Mouse (Mus musculus) megakaryocyte-erythroid progenitor cell, adult 5-6 weeks (primary cell): ENCODE measurements around the gene Scrn2. TPM values are rescaled to one million over a fixed set of nuclear protein-coding genes. Genes with fewer than 3 reads are reported as not detected.
A peak's percentile ranks its signal among the peaks of the same experiment; 100 is the strongest.

Experiments
- ATAC-seq: replicated peaks from 2 replicates; pipeline ENCODE4 v1.8.0; 2016; ENCODE audit warnings: mild to moderate bottlenecking, inconsistent platforms; ENCODE audit not compliant: severe bottlenecking, poor library complexity, low FRiP score, low TSS enrichment
- total RNA-seq, 2 experiments: library from RNA; stranded (forward) in 1 of 2; stranded (reverse) in 1 of 2; fragments of 200-1000, 215-1000 nt in 1 of 2; fragments of >200 nt in 1 of 2; fragmentation: Nextera tagmentation in 1 of 2; gene quantifications; 2 replicates each; pipeline ENCODE4 v1.2.3; 2014 to 2017

Scrn2 gene
- 12.4 and 17.7 TPM in 2 replicates for total RNA-seq (2014; fragmentation: Nextera tagmentation)
- total RNA-seq (2017) = 26.1 and 32.6 TPM in 2 replicates

DNA sequence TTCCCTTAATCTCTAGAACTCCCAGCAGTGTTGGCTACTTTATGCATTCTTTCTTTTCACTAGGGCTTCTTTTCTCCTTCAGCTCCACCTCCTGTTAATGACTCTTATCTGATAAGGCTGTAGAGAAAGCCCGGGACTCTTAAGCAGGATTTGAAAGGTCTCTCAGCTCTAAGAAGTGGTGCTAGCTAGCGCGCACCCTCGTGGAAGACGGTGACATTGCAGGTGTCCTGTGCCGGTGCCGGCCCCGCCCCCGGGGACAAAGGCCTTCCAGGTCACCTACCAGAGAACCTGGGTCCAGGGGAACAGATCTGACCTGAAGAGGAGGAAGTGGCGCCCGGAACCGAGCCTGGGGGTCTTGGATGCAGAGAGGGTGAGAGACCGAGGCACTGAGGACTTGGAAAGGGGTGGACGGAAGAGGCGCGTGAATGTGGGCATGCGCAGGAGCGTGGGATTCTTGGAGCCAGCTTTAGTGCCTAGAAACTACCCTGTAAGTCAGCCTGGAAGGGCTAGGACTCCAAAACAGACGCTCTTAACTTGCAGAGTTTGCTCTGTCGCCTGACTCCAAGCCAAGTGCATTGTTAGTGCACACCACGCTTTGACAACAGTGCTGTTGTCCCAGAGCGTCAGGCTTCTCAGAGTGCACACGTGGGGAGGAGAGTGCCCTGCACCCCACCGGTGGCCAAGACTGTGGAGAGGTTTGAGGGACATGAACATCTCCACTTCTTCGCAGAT lies at the start of gene Scrn2:
Scrn2 (plus strand) TSS at position 253 of the 732 bp plus-strand sequence.
- ATAC-seq = peak; percentile 74

GRCm38 (mm10) chr11:96980021-96980420 lies 49.7 kb upstream of the Scrn2 start:
- no peak for ATAC-seq

- no peak for ATAC-seq
Measured at GRCm38 (mm10) chr11:96981461-96981860, 48.3 kb upstream of the Scrn2 start.

DNA sequence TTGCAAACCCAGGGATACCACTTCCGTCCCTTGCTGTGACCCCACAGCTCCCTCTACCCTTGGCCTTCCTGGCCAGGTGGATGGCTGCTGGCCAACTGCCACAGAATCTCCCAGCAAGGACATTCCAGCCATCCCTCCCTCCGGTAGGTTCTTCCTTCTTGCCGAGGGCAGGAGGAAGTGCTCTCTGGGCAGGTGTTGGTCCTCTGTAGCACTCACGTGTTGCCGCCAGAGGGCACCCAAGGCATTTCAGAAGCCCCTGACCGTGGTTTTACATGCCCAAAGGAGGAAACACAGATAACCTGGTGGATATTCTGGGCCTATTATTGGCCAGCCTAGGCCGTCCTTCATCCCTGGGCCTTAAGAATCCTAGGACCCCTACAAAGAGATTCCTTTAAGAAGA lies 47.4 kb upstream of the Scrn2 start:
- ATAC-seq = 0 out of 2 replicates have a peak, but pooled peaks have one; percentile 22

DNA sequence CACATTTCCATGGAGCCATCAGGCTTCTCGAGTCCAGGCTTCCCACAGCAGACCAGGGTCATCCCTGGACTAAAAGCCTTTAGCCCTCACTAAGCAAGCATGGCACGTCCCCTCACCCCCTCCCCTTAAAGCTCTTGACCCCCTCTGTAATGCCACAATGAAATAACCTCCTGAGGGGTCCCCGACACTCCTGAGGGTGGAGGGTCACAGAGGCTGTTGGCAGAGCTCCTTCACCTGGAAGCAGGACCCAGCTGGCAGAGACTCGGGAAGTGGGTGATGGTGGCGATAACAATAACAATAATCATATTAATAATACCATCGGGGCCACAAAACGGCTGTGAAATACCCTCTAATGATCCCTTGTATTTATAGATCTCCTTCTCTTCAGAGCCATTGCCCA lies 46.9 kb upstream of the Scrn2 start, which contains the start of gene Sp2:
Sp2 (minus strand) TSS at position 101 of the 400 bp plus-strand sequence.
- ATAC-seq = no peak

DNA sequence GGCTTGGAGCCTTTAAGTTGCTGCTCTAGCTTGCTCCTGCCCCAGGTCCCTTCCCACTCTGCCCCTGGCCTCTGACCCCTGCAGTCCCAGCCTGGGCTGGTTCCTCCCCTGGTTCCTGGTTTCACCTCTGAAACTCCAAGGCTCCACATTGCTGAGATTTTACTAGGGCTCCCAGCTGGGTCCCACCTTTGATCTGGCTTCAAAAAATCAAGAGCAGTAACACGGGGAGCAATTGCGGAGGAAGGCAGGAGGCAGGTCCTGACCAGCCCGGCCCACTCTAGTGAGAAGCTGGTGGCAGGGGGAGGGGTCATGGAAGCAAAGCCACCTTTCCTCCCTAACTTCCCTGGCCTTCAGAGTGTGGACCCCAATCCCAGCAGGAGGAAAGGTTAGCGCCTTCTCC lies 44.8 kb upstream of the Scrn2 start:
- no peak for ATAC-seq

DNA sequence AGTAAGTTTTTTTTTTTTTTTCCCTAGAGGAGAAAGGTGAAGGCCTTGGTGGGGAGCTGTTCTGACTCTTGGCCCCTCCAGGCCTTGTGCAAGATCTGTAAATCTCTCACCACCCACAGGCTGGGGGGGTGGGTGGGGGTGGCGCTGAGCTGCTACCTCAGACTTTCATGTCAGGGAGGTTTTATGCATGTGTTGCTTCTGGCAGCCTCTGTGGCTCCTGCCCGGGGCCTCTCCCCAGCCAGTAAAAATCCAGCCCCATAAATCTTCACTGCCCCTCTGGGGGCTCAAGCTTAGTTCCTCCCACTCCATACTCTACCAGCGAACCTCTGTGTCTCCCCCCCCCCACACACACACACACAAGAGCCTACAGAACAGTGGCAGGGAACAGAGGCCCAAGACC lies 43.3 kb upstream of the Scrn2 start:
- no peak for ATAC-seq

DNA sequence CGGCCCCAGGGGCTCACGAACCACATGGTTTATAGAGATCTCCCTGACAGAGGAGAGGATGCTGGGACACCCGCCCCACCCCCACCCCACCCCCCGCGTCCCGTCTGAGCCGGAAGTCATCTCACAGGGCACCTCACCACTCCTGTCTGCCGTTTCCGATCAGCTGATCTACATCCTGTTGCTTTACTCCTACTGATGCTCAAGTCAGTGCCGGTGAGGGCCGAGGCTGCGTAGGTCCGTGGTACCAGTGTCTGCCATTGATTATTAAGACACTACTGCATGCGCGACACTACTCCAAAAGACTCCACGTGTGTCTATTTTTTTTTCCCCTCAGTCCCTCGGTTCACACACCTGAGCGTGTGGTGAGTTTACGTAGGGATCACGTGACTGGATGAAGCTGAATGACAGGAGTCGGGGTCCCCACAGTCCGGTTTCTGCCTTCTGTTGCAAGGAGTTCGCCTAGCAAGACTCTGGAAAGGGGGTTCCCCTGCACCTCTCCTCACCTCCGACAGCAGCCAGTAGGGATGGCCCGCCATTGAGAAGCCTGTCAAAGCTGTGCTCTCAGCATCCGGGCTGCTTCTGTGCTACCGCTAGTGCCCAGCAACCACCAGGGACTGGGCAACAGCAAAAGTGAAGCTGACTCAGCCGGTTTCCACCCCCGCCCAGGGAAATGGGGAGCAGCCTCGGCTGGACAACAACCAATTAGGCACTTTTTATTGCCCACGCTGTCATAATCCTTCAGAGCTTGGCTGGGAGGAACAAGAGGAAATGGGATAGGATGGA lies 41.7 kb upstream of the Scrn2 start:
- ATAC-seq = 0 out of 2 replicates have a peak, but pooled peaks have one; percentile 20

DNA sequence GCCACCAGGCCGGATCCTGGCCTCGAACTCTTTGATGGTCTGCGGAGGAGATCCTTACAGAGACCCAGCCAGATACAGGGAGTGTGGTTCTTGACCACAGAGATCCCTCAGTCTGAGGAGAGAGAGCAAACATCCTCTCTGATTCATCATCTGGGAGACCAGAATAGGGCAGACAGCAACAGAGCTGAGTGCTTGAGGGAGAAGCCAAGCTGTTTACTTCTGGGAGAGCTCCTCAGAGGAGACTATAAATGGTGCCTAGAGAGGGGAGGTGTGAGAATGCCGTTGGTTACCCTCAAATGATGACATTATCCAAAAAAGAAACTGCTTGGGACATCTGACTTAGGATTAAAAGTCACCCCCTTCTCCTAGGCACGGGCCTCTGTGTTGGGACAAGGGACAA lies 38.2 kb upstream of the Scrn2 start:
- ATAC-seq = no peak

DNA sequence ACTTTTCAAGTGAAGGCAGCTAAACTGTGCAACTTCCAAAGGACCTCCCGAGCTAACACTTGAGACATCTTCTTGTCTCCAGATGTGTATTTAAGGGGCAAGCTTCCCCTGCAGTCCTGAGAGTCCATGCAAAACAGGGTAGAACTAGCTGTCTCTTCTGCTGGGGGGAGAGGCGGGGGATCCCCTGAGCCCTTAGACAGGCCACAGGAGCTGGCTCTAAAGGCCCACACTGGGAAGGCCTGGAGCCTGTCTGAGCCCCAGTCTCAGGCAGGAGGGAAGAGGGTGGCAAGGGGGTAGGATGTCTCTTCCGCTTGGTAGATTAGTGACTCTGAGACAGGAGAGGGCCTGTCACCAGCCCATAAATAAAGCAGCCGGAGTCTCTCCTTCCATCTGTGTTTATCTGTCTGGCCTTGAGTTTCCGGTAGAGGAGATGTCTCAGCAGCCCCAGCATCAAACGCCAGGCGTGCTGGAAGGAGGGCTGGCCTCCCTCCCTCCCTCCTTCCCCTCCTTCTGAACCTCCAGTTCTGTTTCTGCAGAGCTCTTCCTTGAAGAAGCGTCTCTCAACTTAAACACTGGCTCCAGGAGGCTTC lies 36.9 kb upstream of the Scrn2 start:
- ATAC-seq = peak; percentile 66

- no peak for ATAC-seq
Measured at GRCm38 (mm10) chr11:96995031-96995430, 34.7 kb upstream of the Scrn2 start.

DNA sequence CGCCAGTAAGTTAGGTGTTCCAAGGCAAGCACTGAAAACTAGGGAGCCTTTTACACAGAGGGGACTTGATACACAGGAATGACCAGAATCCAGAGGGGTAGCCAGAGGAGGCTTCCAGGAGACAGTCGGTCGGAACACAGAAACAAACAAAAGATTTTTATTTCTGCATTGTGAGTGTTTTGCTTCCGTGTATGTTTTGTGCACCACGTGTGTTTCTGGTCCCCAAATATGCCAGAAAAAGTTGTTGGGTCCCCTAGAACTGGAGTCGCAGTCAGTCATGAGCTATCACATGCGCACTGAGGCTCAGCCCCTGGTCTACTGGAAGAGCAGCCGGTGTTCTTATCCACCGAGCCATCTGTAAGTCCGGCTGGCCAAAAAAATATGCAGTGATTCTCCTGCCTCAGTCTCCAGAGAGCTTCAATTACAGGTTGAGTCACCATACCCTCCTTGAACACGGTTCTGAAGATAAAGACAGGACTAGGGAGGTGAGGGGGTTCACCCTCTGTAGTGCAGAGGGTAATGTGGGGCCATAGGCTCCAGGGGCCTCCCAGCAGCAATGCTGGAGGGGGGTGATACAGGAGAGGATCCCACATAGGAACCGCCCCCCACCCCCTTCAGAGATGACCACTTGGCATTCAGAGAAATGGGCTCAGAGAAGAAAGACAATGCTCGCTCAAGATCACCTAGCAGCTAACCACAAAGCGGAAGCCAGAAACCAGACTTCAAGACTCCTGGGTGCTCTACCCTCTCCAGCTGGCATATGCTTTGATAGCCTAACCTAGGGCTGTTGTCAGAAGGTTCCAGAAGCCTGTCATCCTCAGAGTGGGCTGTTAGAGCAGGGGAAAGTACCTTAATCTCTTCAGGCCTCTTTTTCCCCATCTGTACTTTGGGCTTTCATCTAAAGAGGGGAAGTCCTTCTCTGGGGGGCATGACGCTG lies 33.6 kb upstream of the Scrn2 start:
- no peak for ATAC-seq

DNA sequence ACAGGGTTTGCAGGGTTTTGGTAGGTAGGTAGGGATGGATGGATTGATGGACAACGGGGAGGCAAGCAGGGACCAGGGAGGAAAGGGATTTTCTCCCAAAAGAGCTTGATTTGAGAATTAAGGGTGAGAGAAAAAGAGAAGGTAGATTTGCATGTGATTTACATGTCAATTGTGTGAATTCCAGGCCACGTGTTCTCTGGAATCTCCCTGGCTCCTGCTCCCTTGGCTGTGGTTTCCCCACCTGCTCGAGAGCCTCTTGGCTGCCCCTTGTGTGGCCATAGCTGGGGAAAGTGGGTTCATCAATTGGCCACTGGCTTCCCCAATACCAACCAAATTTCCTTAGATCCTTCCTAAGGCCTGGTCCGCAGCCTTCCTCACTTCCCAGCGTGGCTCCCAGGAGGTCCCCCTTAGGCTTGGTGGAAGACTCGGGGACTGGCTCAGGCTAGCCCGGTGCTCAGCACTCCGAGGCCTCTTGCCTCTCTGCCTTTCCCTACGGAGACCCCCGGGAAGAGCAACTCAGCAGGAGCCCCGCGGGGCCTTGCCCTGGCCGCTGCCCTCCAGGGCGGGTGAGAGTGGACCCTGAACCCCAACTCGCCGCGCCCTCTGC lies 32.9 kb upstream of the Scrn2 start:
- ATAC-seq = no peak

DNA sequence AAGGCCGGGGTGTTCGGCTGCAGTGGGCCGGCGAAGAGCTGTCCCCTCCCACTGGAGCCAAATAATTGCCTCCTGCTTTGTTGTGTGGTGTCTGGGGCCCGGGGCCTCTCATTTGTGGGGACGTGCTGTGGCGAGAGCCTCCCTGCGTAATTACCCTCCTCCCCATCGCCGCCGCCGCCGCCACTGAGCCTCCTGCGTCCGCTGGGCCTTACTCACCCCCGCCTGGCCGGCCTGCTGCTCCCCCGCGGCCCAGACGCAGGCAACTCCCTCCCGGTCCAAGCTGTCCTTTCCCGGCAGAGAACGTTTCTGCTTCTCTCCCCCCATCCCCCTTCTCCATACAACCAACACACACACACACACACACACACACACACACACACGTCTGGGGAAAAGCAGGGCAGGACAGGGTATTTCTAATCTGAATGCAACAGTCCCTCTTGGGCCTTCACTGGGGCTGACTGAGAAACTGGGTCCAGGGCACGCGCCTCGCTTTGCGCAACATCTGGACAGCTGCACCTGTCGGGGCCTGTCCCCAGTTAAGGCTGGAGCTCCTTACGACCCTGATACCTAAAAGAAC lies 32.3 kb upstream of the Scrn2 start:
- ATAC-seq = no peak

GRCm38 (mm10) chr11:97003170-97003569 lies 26.6 kb upstream of the Scrn2 start:
- no peak for ATAC-seq

GRCm38 (mm10) chr11:97007093-97007794 lies 22.5 kb upstream of the Scrn2 start:
- peak; percentile 43; the same call in 1 of the 2 replicates for ATAC-seq

GRCm38 (mm10) chr11:97009198-97009790 lies 20.4 kb upstream of the Scrn2 start:
- no peak for ATAC-seq
